Mouse (Mus musculus) stomach, embryonic 16.5 days (tissue): ENCODE data around the gene Id3. TPM values are rescaled to one million over a fixed set of nuclear protein-coding genes. Genes with fewer than 3 reads are reported as not detected.

ENCODE experiments used
- ATAC-seq: fragments of 200-750 bp; cut with Nextera tagmentation; 2 replicates; pipeline ENCODE4 v1.8.0; 2017; ENCODE audit warnings: moderate number of reproducible peaks, moderate TSS enrichment; ENCODE audit not compliant: insufficient read depth, low FRiP score
- H3K27ac ChIP-seq: fragments of 300-500 bp; sonication (generic); 2 replicates; pipeline ENCODE4 v1.5.1; 2014; ENCODE audit warnings: low read length
- H3K27me3 ChIP-seq: fragments of 300-500 bp; sonication (generic); 2 replicates; pipeline ENCODE4 v1.6.1; 2014; ENCODE audit warnings: low read length, control low read depth, mixed read lengths; ENCODE audit not compliant: control insufficient read depth, insufficient read depth
- H3K36me3 ChIP-seq: fragments of 300-500 bp; sonication (generic); 2 replicates; pipeline ENCODE4 v1.6.1; 2014; ENCODE audit warnings: low read length; ENCODE audit not compliant: control insufficient read depth, insufficient read depth
- H3K4me1 ChIP-seq: fragments of 300-500 bp; sonication (generic); 2 replicates; pipeline ENCODE4 v1.6.1; 2014; ENCODE audit warnings: low read length, control low read depth, mixed read lengths; ENCODE audit not compliant: control insufficient read depth, insufficient read depth
- H3K4me2 ChIP-seq: fragments of 300-500 bp; sonication (generic); 2 replicates; pipeline ENCODE4 v1.6.1; 2014; ENCODE audit warnings: low read depth, low read length, mixed read lengths
- H3K4me3 ChIP-seq: fragments of 300-500 bp; sonication (generic); replicated peaks from 2 replicates; pipeline ENCODE4 v1.5.1; 2014; ENCODE audit warnings: mild to moderate bottlenecking, low read length
- H3K9ac ChIP-seq: fragments of 300-500 bp; sonication (generic); 2 replicates; pipeline ENCODE4 v1.6.1; 2014; ENCODE audit warnings: low read length
- H3K9me3 ChIP-seq: fragments of 300-500 bp; sonication (generic); replicated peaks from 2 replicates; pipeline ENCODE4 v1.6.1; 2016; ENCODE audit warnings: low read length, control low read depth; ENCODE audit not compliant: control insufficient read depth
- WGBS: fragments of 180-500 bp; shearing (Covaris S2); extraction: QIAGEN DNeasy Blood & Tissue Kit; methylation state at CpG from one replicate; pipeline ENCODE4 v1.1.7; 2014; 5-methylcytosine and 5-hydroxymethylcytosine counted together
- polyA plus RNA-seq: library from polyadenylated mRNA; unstranded; fragments of >200 nt; fragmentation: Nextera tagmentation; extraction: Ambion mirVana; gene quantifications from 2 replicates; pipeline ENCODE4 v1.2.1, GENCODE M21; 2015

Gene Id3
- polyA plus RNA-seq, 1 experiment from 2014 or later = 285 TPM

DNA sequence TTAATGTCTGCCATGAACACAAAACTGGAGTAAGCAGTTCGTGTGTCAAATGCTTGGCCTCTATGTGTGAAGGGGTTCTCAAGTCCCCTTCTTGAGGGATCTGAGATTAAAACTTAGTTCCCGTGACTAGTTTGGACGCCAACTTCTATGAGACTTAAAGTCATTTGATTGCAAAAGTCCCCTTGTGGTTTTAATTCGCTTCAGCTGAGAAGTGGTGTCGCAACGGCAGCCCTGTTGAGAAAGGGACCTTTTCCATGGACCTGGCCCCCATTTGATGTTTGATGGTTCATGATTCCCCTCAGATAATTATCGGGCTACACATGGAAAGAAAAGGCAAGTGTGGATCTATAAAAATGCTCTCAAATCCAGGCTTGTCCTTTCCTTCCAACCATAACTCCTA, 36.2 kb downstream of the Id3 start:
- WGBS = 89% methylated on average over 7 of the region's 7 CpGs
- Histone ChIP-seq H3K27me3 (no peaks in the 10 kb centered on the region), H3K9me3 (no peaks in the 10 kb centered on the region), H3K4me1 (peaks cover 46% of the 10 kb centered on the region), H3K27ac (no peak overlapping the region), H3K4me2 (no peak overlapping the region), H3K36me3 (no peaks in the 10 kb centered on the region), H3K9ac (no peak overlapping the region), H3K4me3 (no peak overlapping the region)
- no peak for ATAC-seq

DNA sequence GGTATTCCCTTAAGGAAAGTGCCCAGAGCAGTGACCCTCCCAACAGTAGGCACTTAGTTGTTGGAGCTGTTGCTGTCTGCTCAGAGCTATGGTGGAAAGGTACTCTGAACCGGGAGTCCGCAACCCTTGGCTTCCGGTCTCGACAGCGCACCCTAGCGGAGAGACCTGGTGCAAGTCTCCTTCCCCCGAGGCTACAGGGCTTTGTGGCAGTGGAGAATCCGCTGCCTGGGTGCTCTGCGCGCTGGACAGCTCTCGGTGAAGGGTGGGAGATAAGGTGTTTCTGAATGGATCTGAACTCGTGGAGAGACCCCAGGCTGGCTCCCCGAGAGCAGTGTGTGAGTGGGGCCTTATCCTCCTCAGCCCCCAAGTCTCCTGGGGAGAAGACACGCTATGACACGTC, 36.7 kb downstream of the Id3 start:
- peak overlapping the region; percentile 30 for H3K4me3 ChIP-seq
- peak overlapping the region; percentile 44; the same call in 1 of the 2 replicates for H3K9ac ChIP-seq
- peaks cover 41% of the 10 kb centered on the region for H3K4me1 ChIP-seq
- H3K4me2 ChIP-seq = peak overlapping the region; percentile 39
- H3K9me3 ChIP-seq = no peaks in the 10 kb centered on the region
- no peaks in the 10 kb centered on the region for H3K27me3 ChIP-seq
- peak overlapping the region; percentile 51; the same call in 1 of the 2 replicates for H3K27ac ChIP-seq
- peak; percentile 6; the same call in 1 of the 2 replicates for ATAC-seq
- H3K36me3 ChIP-seq = no peaks in the 10 kb centered on the region
- WGBS = 14% methylated on average over 15 of the region's 15 CpGs

DNA sequence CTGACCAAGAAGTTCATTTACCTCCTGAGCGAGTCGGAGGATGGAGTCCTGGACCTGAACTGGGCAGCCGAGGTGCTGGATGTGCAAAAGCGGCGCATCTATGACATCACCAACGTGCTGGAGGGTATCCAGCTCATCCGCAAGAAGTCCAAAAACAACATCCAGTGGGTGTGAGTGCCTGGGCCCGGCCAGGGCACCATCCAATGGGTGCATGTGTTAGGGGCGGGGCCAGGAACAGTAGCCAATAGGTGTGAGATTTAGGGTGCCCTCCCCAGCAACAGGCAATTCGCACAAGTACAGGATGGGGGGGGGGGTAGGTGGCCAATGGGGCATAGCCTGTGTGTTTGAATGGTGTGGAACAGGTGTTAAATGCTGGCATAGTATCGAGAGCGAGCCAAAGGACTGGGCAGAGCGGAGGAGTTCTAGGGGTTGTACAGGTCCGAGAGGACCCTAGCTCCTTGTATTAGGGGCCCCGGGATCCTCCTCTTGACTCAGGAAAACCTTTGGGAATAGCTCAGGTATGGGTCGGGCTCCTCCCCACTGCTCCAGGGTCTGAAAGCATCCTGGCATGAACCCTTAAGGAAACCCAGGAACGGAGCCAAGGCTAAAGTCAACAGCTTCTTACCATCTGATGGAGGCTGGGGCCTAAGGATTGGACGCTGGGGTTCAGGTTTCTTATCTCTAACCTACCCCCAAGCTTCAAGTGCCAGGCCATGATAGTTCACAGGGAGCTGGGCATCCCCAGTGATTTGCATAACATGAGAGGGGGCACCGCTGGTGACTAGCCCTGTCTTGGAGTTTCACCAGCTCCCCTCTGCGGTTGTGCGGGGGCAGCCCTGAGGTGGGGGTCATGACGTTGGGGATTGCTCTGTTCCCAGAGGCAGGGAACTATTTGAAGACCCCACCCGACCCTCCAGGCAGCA, 37.4 kb downstream of the Id3 start:
- Histone ChIP-seq H3K4me2 (peak overlapping the region; percentile 39), H3K27ac (peak overlapping the region; percentile 51; the same call in 1 of the 2 replicates), H3K9me3 (no peaks in the 10 kb centered on the region), H3K9ac (peak overlapping the region; percentile 44; the same call in 1 of the 2 replicates), H3K4me1 (peaks cover 40% of the 10 kb centered on the region), H3K27me3 (no peaks in the 10 kb centered on the region), H3K36me3 (no peaks in the 10 kb centered on the region), H3K4me3 (peak overlapping the region; percentile 30)
- WGBS = 25% methylated on average over 23 of the region's 23 CpGs
- peak; percentile 70 for ATAC-seq

DNA sequence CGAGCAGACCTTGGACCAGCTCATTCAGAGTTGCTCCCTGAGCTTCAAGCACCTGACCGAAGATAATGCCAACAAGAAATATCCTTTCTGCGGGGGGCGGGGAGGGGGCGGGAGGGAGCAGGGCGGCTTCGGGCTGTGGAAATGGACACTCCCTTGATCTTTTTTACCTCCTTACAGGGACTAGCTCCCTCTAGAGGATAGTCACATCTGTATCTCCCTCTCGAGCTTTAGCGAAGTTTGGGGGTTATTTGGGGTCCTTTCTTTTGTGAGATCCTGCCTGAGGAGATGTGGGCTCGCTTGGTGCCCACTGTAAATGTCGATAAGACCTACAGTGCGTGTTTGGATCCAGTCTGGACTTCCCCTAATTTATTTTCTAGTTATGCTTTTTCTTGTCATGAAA, 38.1 kb downstream of the Id3 start:
- H3K36me3 ChIP-seq = no peaks in the 10 kb centered on the region
- no peak for ATAC-seq
- H3K4me2 ChIP-seq = peak overlapping the region; percentile 39; the same call in 1 of the 2 replicates
- 28% methylated on average over 12 of the region's 12 CpGs for WGBS
- H3K27me3 ChIP-seq = no peaks in the 10 kb centered on the region
- no peak overlapping the region for H3K9ac ChIP-seq
- no peak overlapping the region for H3K27ac ChIP-seq
- peaks cover 45% of the 10 kb centered on the region for H3K4me1 ChIP-seq
- no peak overlapping the region for H3K4me3 ChIP-seq
- H3K9me3 ChIP-seq = no peaks in the 10 kb centered on the region

DNA sequence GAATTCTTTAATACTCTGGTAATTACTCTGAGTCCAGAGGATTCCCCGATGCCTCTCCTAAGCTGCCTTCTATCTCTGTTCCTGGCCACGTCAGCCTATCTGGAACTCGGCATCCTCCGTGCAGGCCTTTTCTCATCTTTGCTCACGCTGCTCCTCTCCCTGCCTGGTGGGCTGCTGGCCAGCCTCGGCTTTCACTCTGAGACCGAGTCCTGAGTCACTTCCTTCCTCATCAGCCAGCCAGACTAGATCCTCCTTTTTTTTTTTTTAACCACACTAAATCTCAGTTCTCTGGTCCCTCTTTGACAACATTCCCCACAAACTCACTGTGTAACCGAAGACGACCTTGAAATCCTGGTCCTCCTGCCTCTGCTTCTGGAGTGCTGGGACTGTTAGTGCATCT, 42.1 kb downstream of the Id3 start:
- Histone ChIP-seq H3K4me2 (no peak overlapping the region), H3K9me3 (no peaks in the 10 kb centered on the region), H3K27ac (no peak overlapping the region; the same call in 1 of the 2 replicates), H3K4me3 (no peak overlapping the region), H3K9ac (peak overlapping the region; percentile 41; the same call in 1 of the 2 replicates), H3K4me1 (peaks cover 27% of the 10 kb centered on the region), H3K36me3 (no peaks in the 10 kb centered on the region), H3K27me3 (no peaks in the 10 kb centered on the region)
- 51% methylated on average over 9 of the region's 9 CpGs for WGBS
- ATAC-seq = no peak

DNA sequence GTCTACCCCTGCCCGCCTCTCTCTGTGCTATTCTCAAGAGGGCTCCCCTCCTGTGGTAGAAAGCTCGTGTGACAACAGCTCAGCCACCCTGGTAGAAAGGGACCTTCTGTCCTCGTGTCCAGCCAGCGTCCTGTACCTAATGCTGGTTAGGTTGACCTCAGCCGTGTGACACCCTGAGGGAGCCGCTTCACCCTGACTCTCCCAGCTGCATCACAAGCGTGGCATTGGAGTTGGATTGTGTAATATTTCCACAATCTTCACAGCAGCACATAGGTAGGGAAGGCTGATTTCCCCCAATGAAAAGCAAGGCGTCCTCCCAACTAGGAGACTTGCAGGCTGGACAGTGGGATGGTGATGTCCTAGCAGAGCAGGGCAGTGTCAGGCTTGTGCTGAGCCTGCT, 43.0 kb downstream of the Id3 start:
- 72% methylated on average over 8 of the region's 8 CpGs for WGBS
- H3K4me1 ChIP-seq = peaks cover 18% of the 10 kb centered on the region
- no peak overlapping the region for H3K4me3 ChIP-seq
- H3K27ac ChIP-seq = no peak overlapping the region
- peak overlapping the region; percentile 26; the same call in 1 of the 2 replicates for H3K4me2 ChIP-seq
- no peaks in the 10 kb centered on the region for H3K27me3 ChIP-seq
- H3K9me3 ChIP-seq = no peaks in the 10 kb centered on the region
- H3K9ac ChIP-seq = 0 out of 2 replicates have a peak overlapping the region, but pooled peaks have one; percentile 2
- H3K36me3 ChIP-seq = no peaks in the 10 kb centered on the region
- ATAC-seq = no peak

DNA sequence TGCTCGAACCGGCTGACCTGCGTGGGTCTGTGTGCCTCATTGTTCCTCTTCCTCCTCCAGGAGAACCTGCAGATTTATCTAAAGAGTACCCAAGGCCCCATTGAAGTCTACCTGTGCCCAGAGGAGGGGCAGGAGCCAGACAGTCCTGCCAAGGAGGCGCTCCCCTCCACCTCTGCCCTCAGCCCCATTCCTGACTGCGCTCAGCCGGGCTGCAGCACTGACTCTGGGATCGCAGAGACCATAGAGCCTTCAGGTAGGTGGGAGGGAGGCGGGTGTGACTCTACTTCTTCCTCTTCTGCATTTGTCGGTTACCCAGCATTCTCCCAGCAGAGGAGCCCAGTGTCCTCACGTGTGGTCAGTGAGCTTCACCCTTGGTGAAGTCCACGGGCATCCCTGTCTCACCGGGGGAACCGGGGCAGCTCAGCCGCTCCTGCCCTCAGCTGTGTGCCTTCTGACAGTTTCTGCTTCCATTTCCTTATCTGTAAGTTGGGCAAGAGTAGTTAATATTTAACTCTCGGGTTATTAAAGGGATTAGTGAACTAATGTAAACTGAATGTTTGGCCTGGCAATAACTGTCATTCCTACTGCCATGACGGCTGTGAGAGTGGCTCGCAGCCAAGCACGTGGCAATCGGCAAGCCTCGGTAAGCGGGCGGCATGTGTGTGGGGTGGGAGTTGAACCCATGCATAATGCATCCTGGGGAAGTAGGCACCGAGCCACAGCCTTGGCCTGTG, 43.6 kb downstream of the Id3 start:
- Histone ChIP-seq H3K4me1 (peaks cover 15% of the 10 kb centered on the region), H3K9me3 (no peaks in the 10 kb centered on the region), H3K9ac (0 out of 2 replicates have a peak overlapping the region, but pooled peaks have one; percentile 2), H3K4me3 (no peak overlapping the region; the same call in 1 of the 2 replicates), H3K27me3 (no peaks in the 10 kb centered on the region), H3K27ac (peak overlapping the region; percentile 14; the same call in 1 of the 2 replicates), H3K4me2 (peak overlapping the region; percentile 26), H3K36me3 (no peaks in the 10 kb centered on the region)
- 52% methylated on average over 23 of the region's 23 CpGs for WGBS
- peak; percentile 74 for ATAC-seq

DNA sequence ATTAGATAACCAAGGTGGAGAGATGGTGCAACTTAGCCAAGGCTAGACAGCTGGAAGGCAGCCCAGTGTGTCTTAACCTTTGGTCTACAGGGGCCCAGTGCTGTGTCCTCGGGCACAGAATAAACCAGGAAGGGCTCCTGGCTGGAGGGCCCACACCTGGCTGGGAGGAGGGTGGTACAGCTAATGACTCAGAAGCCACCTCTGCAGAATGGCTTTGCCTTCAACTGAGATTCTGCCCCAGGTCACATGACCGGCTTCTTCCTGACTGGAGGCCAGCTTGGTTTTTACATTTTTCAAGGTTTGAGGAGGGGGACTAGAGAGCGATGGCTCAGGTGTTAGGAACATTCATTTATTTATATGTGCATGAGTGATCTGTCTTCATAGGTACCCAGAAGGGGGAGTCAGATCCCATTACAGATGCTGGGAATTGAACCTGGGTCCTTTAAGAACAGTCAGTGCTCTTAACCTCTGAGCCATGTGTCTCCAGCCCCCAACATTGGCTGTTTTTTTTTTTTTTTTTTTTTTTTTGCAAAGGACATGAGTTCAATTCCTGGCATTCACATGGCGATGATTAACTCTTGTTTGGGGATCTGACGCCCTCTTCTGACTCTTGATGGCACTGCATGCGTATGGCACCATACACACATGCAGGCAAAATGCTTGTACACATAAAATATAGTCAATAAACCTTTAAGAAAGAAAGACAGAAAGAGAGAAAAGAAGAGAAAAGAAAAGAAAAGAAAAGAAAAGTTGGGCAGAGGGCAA, 45.9 kb downstream of the Id3 start:
- H3K27ac ChIP-seq = no peak overlapping the region
- peak; percentile 25; the same call in 1 of the 2 replicates for ATAC-seq
- no peaks in the 10 kb centered on the region for H3K27me3 ChIP-seq
- H3K4me1 ChIP-seq = peaks cover 15% of the 10 kb centered on the region
- H3K4me3 ChIP-seq = no peak overlapping the region
- no peaks in the 10 kb centered on the region for H3K36me3 ChIP-seq
- H3K9me3 ChIP-seq = no peaks in the 10 kb centered on the region
- 80% methylated on average over 6 of the region's 6 CpGs for WGBS
- H3K4me2 ChIP-seq = no peak overlapping the region
- H3K9ac ChIP-seq = no peak overlapping the region
